Mouse (Mus musculus) liver, embryonic 13.5 days (tissue): ENCODE data around the gene Colq. TPM values are rescaled to one million over a fixed set of nuclear protein-coding genes. Genes with fewer than 3 reads are reported as not detected.

Source experiments
- ATAC-seq: fragments of 200-750 bp; cut with Nextera tagmentation; 2 replicates; pipeline ENCODE4 v1.8.0; 2017; ENCODE audit warnings: low read depth, mild to moderate bottlenecking, moderate number of reproducible peaks, moderate library complexity
- DNase-seq: peaks from one replicate; pipeline ENCODE4 v3.0.0; 2022
- H3K27ac ChIP-seq: fragments of 300-500 bp; sonication (generic); 2 replicates; pipeline ENCODE4 v1.5.1; 2015; ENCODE audit warnings: moderate library complexity, mild to moderate bottlenecking, inconsistent platforms
- H3K27me3 ChIP-seq: fragments of 300-500 bp; sonication (generic); 2 replicates; pipeline ENCODE4 v1.6.1; 2015; ENCODE audit warnings: mild to moderate bottlenecking, inconsistent platforms
- H3K36me3 ChIP-seq: fragments of 300-500 bp; sonication (generic); 2 replicates; pipeline ENCODE4 v1.6.1; 2015; ENCODE audit warnings: mild to moderate bottlenecking, inconsistent platforms
- H3K4me1 ChIP-seq: fragments of 300-500 bp; sonication (generic); replicated peaks from 2 replicates; pipeline ENCODE4 v1.6.1; 2015; ENCODE audit warnings: inconsistent platforms
- H3K4me2 ChIP-seq: fragments of 300-500 bp; sonication (generic); 2 replicates; pipeline ENCODE4 v1.6.1; 2015; ENCODE audit warnings: inconsistent platforms, mild to moderate bottlenecking, moderate library complexity
- H3K4me3 ChIP-seq: fragments of 300-500 bp; sonication (generic); replicated peaks from 2 replicates; pipeline ENCODE4 v1.5.1; 2015; ENCODE audit warnings: mild to moderate bottlenecking, inconsistent platforms
- H3K9ac ChIP-seq: fragments of 300-500 bp; sonication (generic); 2 replicates; pipeline ENCODE4 v1.6.1; 2015; ENCODE audit warnings: mild to moderate bottlenecking, inconsistent platforms
- H3K9me3 ChIP-seq: fragments of 300-500 bp; sonication (generic); replicated peaks from 2 replicates; pipeline ENCODE4 v1.6.1; 2016; ENCODE audit warnings: inconsistent platforms
- WGBS: fragments of 180-500 bp; shearing (Covaris S2); methylation state at CpG from one replicate; pipeline ENCODE4 v1.1.7; 2015; ENCODE audit not compliant: insufficient replicate concordance; 5-methylcytosine and 5-hydroxymethylcytosine counted together
- polyA plus RNA-seq: library from polyadenylated mRNA; unstranded; fragments of >200 nt; fragmentation: Nextera tagmentation; extraction: Ambion mirVana; gene quantifications from 2 replicates; pipeline ENCODE4 v1.2.1, GENCODE M21; 2015

The Colq gene
- polyA plus RNA-seq, 1 experiment from 2014 or later, result 0.10 TPM

DNA sequence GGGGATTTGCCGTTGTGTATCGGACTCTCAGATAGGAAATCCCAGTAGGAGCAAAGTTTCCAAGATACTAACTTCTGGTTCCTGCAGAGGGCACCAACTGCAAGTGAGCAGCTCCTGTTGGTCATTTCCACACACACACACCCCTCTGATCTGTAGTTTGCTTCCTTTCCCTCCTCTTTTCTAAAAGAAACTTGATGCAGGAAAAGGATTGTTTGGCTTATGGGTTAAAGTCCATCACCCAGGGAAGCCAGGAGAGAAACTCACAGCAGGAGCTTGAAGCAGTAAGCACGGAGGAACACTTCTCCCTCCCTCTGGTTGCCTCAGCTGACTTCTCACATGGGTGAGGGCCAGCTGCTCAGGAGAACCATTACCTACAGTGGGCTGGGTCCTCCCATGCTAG is 72.0 kb downstream of the Colq start:
- Histone ChIP-seq H3K4me3 (no peak overlapping the region), H3K9me3 (no peaks in the 10 kb centered on the region), H3K27me3 (no peaks in the 10 kb centered on the region), H3K4me1 (no peaks in the 10 kb centered on the region), H3K9ac (no peak overlapping the region), H3K4me2 (no peak overlapping the region), H3K36me3 (0 out of 2 replicates have a peak, but pooled peaks cover 4% of the 10 kb centered on the region), H3K27ac (no peak overlapping the region)
- WGBS, result 39% methylated on average over 3 of the region's 3 CpGs
- DNase-seq (no peak), ATAC-seq (no peak)

DNA sequence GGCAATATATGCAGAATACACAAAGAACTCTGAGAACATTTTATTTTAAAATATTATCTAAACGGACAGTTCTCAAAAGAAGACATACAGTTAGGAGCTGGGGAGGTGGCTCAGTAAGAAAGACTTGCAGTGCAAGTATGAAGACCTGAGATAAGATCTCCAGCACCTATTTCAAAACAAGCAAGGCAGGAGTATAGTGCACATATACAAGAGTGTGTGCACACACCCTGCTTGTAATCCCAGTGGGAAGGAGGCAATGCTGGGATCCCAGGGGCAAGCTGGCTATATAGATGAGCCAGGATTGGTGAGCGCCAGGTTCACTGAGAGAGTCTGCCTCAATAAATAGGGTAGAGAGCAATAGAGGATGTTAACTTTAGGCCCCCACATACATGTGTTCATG is 75.2 kb downstream of the Colq start:
- ATAC-seq (no peak), DNase-seq (no peak)
- Histone ChIP-seq H3K4me1 (no peaks in the 10 kb centered on the region), H3K27ac (no peak overlapping the region), H3K9me3 (no peaks in the 10 kb centered on the region), H3K4me2 (no peak overlapping the region), H3K4me3 (no peak overlapping the region), H3K27me3 (no peaks in the 10 kb centered on the region), H3K9ac (no peak overlapping the region), H3K36me3 (peaks cover 12% of the 10 kb centered on the region; the same call in 1 of the 2 replicates)
- 72% methylated on average over 2 of the region's 2 CpGs for WGBS

DNA sequence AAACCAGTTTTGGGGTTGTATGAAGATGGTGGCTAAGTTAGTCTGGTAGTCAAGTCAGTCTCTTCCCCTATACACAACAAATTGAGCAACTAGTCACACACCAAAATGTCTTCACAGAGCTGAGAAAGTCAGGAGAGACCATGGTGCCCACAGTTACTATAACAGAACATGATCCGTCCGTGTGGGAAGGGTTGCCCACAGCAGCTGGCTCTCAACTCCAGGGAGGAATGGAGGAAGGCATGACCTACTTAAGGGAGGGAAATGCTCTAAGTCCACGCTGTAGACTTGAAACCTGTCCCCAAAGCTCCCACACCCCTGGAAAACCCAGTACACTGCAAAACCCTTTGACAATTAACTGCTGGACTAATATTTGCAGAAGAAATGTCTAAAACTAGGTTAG is 80.8 kb downstream of the Colq start:
- Histone ChIP-seq H3K27me3 (no peaks in the 10 kb centered on the region), H3K9ac (no peak overlapping the region), H3K4me1 (no peaks in the 10 kb centered on the region), H3K4me2 (no peak overlapping the region), H3K4me3 (no peak overlapping the region), H3K36me3 (peaks cover 64% of the 10 kb centered on the region), H3K9me3 (no peaks in the 10 kb centered on the region), H3K27ac (no peak overlapping the region)
- no peak for DNase-seq
- 89% methylated on average over 3 of the region's 3 CpGs for WGBS
- ATAC-seq, result no peak

DNA sequence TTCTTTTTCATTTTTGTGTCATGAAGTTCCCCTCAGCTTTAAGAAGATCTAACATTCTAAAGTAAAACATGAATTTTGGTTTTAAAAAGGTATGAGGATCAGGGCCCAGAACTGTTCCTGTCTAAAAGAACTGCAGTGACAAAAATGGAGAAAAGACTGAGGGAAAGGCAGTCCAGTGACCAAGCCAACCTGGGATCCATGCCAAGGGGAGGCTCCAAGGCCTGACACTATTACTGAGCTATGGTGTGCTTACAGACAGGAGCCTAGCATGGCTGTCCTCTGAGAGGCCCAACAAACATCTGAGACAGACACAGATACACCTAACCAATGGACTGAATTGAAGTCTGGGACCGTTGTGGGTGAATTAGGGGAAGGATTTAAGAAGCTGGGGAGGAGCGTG is 81.2 kb downstream of the Colq start:
- H3K4me2 ChIP-seq, result no peak overlapping the region
- H3K9me3 ChIP-seq, result no peaks in the 10 kb centered on the region
- no peak overlapping the region for H3K4me3 ChIP-seq
- 93% methylated on average over 2 of the region's 2 CpGs for WGBS
- H3K9ac ChIP-seq, result no peak overlapping the region
- H3K4me1 ChIP-seq, result no peaks in the 10 kb centered on the region
- ATAC-seq (no peak), DNase-seq (no peak)
- no peak overlapping the region for H3K27ac ChIP-seq
- peaks cover 68% of the 10 kb centered on the region for H3K36me3 ChIP-seq
- H3K27me3 ChIP-seq, result no peaks in the 10 kb centered on the region

DNA sequence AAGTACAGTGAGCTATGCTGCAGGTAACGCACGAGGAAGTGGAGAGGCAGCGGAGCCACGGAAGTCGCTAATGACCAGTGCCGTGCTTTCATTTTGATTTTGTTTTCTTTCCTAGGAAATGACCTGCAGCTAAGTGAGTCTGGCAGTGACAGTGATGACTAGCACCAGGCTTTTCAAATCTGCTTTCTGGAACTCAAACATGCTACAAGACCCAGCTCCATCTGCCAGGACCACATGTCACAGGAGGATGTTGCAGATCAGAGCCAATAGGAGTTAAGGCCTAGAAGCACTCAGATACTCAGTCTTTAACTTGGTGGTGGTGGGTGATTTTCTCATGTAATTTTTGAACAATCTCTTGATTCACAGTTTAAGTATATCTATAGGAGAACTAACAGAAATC is 84.7 kb downstream of the Colq start:
- Histone ChIP-seq H3K4me3 (no peak overlapping the region), H3K36me3 (peaks cover 94% of the 10 kb centered on the region), H3K27me3 (no peaks in the 10 kb centered on the region), H3K4me1 (no peaks in the 10 kb centered on the region), H3K4me2 (no peak overlapping the region), H3K9ac (no peak overlapping the region), H3K27ac (no peak overlapping the region), H3K9me3 (no peaks in the 10 kb centered on the region)
- DNase-seq, result no peak
- 95% methylated on average over 6 of the region's 6 CpGs for WGBS
- ATAC-seq, result no peak

DNA sequence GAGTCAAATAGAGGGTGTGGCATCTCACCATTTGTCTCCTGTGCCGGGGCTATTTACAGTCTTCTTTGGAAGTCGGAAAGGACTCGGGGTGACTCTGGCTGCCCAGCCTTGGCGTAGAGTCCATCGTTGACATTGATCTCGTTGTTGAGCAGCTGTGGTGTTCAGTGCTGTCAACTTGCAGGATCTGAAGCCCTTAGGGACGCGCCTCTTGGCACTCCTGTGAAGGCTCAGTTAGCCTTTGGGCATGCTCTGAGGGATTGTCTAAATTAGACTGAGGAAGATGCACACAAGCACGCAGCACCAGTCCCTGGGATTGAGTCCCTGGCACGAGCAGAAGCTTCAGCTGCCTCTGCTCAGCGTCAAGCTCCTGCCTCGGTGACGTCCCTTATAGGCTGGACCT is 87.7 kb downstream of the Colq start:
- peaks cover 4% of the 10 kb centered on the region for H3K4me1 ChIP-seq

DNA sequence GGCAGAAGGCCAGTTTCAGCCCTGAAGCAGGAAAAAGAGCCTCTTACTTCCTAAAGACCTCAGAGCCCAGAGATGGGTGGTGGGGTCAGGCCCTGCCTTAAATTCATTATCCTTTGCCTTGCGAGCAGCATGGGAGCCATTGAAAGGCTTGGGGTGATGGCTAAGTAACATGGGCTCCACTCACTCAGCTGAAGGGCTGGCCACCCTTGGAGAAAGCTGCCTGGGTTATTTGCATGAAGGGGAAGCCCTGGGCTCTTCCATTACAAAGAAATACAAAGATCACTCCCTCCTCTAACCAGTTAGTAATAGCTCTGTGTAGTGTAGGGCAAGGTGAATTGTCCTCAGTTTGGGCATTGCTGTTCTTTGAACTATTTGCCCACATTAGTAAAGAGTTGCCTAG is 91.6 kb downstream of the Colq start:
- ATAC-seq, result no peak
- Histone ChIP-seq H3K27me3 (no peaks in the 10 kb centered on the region), H3K27ac (no peak overlapping the region), H3K4me3 (no peak overlapping the region), H3K36me3 (peaks cover 71% of the 10 kb centered on the region), H3K9me3 (no peaks in the 10 kb centered on the region), H3K4me1 (peaks cover 33% of the 10 kb centered on the region), H3K9ac (no peak overlapping the region), H3K4me2 (no peak overlapping the region)
- DNase-seq, result no peak
- 83% methylated on average over 1 of the region's 1 CpGs for WGBS

More for the DNA sequence above, 87.7 kb downstream of the Colq start:
- H3K27me3 ChIP-seq, result no peaks in the 10 kb centered on the region
- no peak overlapping the region for H3K4me3 ChIP-seq
- H3K9me3 ChIP-seq, result no peaks in the 10 kb centered on the region
- 86% methylated on average over 13 of the region's 13 CpGs for WGBS
- H3K27ac ChIP-seq, result no peak overlapping the region
- no peak overlapping the region for H3K4me2 ChIP-seq
- H3K36me3 ChIP-seq, result peaks cover 97% of the 10 kb centered on the region
- ATAC-seq, result no peak
- no peak overlapping the region for H3K9ac ChIP-seq
- DNase-seq, result no peak

DNA sequence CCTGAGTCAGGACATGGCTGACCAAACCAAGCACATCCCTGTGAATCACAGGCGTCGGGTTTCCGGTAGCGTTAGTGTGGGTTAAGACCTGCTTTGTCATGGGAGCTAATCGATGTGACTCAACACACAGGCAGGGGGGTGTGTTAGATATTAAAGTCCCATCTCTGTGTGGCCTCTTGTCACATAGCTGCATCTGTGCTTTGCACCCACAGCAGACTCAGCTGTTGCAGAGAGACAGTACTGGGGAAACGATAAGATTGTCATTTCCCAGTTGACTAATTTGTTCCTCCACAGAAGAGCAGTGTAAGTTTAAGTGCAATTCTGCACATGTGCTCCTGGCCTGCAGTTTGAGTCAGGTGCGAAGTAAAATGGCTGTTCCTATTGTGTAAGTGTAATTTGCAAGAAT is 94.9 kb downstream of the Colq start:
- WGBS, result 8% methylated on average over 7 of the region's 7 CpGs
- Histone ChIP-seq H3K27me3 (no peaks in the 10 kb centered on the region), H3K4me1 (peaks cover 51% of the 10 kb centered on the region), H3K4me3 (peak overlapping the region; percentile 88), H3K9ac (peak overlapping the region; percentile 92), H3K27ac (peak overlapping the region; percentile 89), H3K36me3 (peaks cover 59% of the 10 kb centered on the region), H3K4me2 (peak overlapping the region; percentile 84), H3K9me3 (no peaks in the 10 kb centered on the region)
- peak; percentile 81 for DNase-seq
- peak; percentile 88 for ATAC-seq

DNA sequence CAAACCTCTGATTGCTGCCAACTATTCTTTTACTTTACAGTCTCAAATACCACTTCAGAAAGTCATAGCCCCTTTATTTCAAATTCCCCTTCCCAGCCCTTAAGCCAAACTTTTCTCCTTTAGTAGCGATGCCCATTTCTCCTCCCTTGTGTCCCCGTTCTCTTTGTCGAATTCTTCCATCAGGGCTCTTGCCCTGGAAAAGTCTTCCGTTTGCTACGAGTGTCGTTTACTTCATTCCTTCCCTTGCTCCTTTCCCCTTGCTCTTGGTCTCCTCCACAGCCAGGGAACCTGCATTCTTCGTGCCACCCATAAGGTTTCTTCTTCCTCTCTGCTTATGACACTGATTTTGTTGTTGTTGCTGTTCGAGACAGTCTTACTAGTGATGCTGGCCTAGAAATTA is 95.6 kb downstream of the Colq start:
- DNase-seq, result no peak
- Histone ChIP-seq H3K9ac (peak overlapping the region; percentile 92), H3K4me3 (peak overlapping the region; percentile 88), H3K36me3 (peaks cover 57% of the 10 kb centered on the region), H3K27me3 (no peaks in the 10 kb centered on the region), H3K4me1 (peaks cover 51% of the 10 kb centered on the region), H3K4me2 (peak overlapping the region; percentile 84), H3K9me3 (no peaks in the 10 kb centered on the region), H3K27ac (peak overlapping the region; percentile 89)
- 1% methylated on average over 8 of the region's 8 CpGs for WGBS
- ATAC-seq, result no peak

DNA sequence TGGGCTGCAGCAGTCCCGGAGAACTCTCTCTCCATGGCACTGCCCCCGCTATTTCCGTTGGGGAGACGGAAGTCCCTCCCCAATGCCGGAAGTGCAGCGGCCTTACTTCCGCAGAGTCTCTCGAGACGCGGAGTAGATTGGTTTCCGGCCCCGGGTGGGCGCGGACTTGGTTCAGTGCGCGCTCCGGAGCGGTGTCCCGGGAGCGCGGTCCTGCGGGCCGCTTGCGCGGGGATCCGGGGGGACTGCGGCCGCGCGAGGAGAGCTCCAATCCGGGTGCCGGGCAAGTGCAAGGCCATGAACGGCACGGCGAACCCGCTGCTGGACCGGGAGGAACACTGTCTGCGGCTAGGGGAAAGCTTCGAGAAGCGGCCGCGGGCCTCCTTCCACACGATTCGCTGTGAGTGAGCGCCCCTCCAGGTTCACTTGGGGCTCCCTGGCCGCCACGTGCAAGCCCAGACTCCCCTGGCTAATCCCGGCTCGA is 96.1 kb downstream of the Colq start, which contains the start of gene Mettl6:
TSS of gene Mettl6 (minus strand) at position 66 of the 481 bp plus-strand sequence.
- no peaks in the 10 kb centered on the region for H3K27me3 ChIP-seq
- H3K9me3 ChIP-seq, result no peaks in the 10 kb centered on the region
- peak within 1 kb of the TSS; percentile 89 for H3K27ac ChIP-seq
- peak within 1 kb of the TSS; percentile 92 for H3K9ac ChIP-seq
- peak within 1 kb of the TSS; percentile 84 for H3K4me2 ChIP-seq
- H3K36me3 ChIP-seq, result peaks cover 56% of the 10 kb centered on the region
- under 1% methylated on average over 49 of the region's 49 CpGs for WGBS
- ATAC-seq (peak; percentile 89), DNase-seq (peak; percentile 87)
- peak within 1 kb of the TSS; percentile 88 for H3K4me3 ChIP-seq
- H3K4me1 ChIP-seq, result peaks cover 51% of the 10 kb centered on the region

DNA sequence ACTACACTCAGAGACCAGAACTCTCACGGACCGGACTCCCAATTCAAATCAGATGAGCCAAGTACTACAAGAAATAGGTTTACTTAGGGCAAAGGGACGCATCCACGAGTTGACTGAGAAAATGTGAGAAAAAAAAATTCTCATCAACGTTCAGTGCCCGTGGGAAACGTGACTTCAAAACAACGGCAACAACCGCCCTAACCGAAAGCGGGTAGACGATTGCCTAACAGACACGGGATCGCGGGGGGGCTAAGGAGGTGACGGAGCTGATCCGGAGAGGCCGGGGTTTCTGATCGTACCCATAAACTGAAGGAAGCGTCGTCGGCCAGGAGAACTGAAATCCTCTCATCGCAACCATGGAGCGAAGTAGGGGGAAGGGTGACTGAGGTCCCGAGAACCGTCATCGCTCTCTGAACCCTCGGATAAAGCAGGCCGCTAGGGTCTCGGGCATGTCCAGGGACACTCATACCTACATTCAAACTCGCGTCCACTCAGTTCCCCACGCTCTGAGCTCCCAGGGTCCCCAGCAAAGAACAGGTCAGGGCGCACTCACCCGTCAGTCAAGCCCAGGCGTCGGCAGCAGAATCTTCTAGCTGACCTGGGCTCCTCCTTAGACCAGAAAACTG is 96.7 kb downstream of the Colq start, which contains the start of gene Eaf1:
TSS of gene Eaf1 (plus strand) at position 51 of the 626 bp plus-strand sequence.
- DNase-seq (no peak), ATAC-seq (peak; percentile 26)
- H3K27me3 ChIP-seq, result no peaks in the 10 kb centered on the region
- peaks cover 51% of the 10 kb centered on the region for H3K4me1 ChIP-seq
- peaks cover 56% of the 10 kb centered on the region for H3K36me3 ChIP-seq
- H3K27ac ChIP-seq, result peak within 1 kb of the TSS; percentile 89
- H3K9ac ChIP-seq, result peak within 1 kb of the TSS; percentile 92
- under 1% methylated on average over 37 of the region's 37 CpGs for WGBS
- H3K4me3 ChIP-seq, result peak within 1 kb of the TSS; percentile 88
- peak within 1 kb of the TSS; percentile 84 for H3K4me2 ChIP-seq
- H3K9me3 ChIP-seq, result no peaks in the 10 kb centered on the region

DNA sequence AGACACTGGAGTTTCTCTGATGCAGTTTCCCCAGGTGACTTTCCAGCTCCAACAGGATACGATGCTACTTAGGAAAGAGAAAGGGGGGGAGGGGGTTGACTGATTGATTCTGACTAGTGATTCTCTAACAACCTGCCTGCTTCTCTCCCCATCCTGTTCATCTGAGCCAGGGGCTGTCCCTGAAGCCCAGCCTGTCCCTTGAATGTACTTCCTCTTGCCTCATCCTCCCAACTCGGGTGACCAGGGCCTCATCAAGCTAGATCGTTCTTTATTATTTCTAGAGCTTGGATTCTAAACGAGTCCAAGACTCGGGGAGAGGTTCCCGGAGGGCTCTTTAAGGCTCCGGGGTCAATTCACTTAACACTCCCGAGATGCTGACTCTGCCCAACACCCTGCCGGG is 97.2 kb downstream of the Colq start:
- no peaks in the 10 kb centered on the region for H3K9me3 ChIP-seq
- DNase-seq (no peak), ATAC-seq (no peak)
- peaks cover 51% of the 10 kb centered on the region for H3K4me1 ChIP-seq
- peak overlapping the region; percentile 88 for H3K4me3 ChIP-seq
- 23% methylated on average over 9 of the region's 9 CpGs for WGBS
- peak overlapping the region; percentile 89 for H3K27ac ChIP-seq
- peak overlapping the region; percentile 84 for H3K4me2 ChIP-seq
- peaks cover 56% of the 10 kb centered on the region for H3K36me3 ChIP-seq
- H3K9ac ChIP-seq, result peak overlapping the region; percentile 92
- no peaks in the 10 kb centered on the region for H3K27me3 ChIP-seq
